Mouse (Mus musculus) MN1 (cell line): ENCODE measurements at regions not wholly inside any gene's neighbourhood (a gene's known extent, or its start where the extent isn't known, plus 50 kb on each side); places are given as distances from the start of the nearest gene placed in this dataset.

Source experiments
- DNase-seq: peaks from one replicate; pipeline ENCODE4 v3.0.0-alpha.2; 2016; ENCODE audit warnings: low spot score

GRCm38 (mm10) chr16:78156876-78157232 lies 144.4 kb upstream of the Cxadr start:
- DNase-seq: no peak

GRCm38 (mm10) chr16:78156138-78156875 lies 145.0 kb upstream of the Cxadr start:
- peak; percentile 6 for DNase-seq

GRCm38 (mm10) chr16:78153899-78154605 lies 147.2 kb upstream of the Cxadr start:
- DNase-seq: no peak

- no peak for DNase-seq
Measured at GRCm38 (mm10) chr16:78144146-78144545, 157.1 kb upstream of the Cxadr start.

- DNase-seq: no peak
Measured at GRCm38 (mm10) chr16:78135501-78135900, 165.8 kb upstream of the Cxadr start.

GRCm38 (mm10) chr16:78134531-78134930 lies 166.8 kb upstream of the Cxadr start:
- no peak for DNase-seq

- no peak for DNase-seq
Measured at GRCm38 (mm10) chr16:78121668-78122067, 179.6 kb upstream of the Cxadr start.

- no peak for DNase-seq
Measured at GRCm38 (mm10) chr16:78120346-78120899, 180.9 kb upstream of the Cxadr start.

- DNase-seq: no peak
Measured at GRCm38 (mm10) chr16:78104246-78104645, 197.0 kb upstream of the Cxadr start.

- DNase-seq: no peak
Measured at GRCm38 (mm10) chr16:78101415-78102326, 199.6 kb upstream of the Cxadr start.

GRCm38 (mm10) chr16:78099842-78100241 lies 201.4 kb upstream of the Cxadr start:
- no peak for DNase-seq

GRCm38 (mm10) chr16:78099114-78099513 lies 202.2 kb upstream of the Cxadr start:
- no peak for DNase-seq

GRCm38 (mm10) chr16:78098555-78098954 lies 202.7 kb upstream of the Cxadr start:
- DNase-seq: no peak

GRCm38 (mm10) chr16:78096571-78096970 lies 204.7 kb upstream of the Cxadr start:
- DNase-seq: no peak

GRCm38 (mm10) chr16:78090155-78090554 lies 211.1 kb upstream of the Cxadr start:
- DNase-seq: no peak

GRCm38 (mm10) chr16:78067532-78068118 lies 233.7 kb upstream of the Cxadr start:
- no peak for DNase-seq

GRCm38 (mm10) chr16:78060516-78060915 lies 240.8 kb upstream of the Cxadr start:
- DNase-seq: no peak

GRCm38 (mm10) chr16:78057549-78057948 lies 243.7 kb upstream of the Cxadr start:
- no peak for DNase-seq

- no peak for DNase-seq
Measured at GRCm38 (mm10) chr16:78052133-78052532, 249.2 kb upstream of the Cxadr start.

GRCm38 (mm10) chr16:78040149-78040920 lies 261.0 kb upstream of the Cxadr start:
- no peak for DNase-seq
